Mouse (Mus musculus): ENCODE results near the gene Stx4a. TPM values are rescaled to one million over a fixed set of nuclear protein-coding genes. Genes with fewer than 3 reads are reported as not detected.
"Not testable (repeated sequence)": the region's sequence is repeated elsewhere in the genome, so short reads cannot be mapped to it uniquely, and the experiment has no call there.

Stx4a gene
- total RNA-seq, 1 experiment, result 20.9 TPM

DNA sequence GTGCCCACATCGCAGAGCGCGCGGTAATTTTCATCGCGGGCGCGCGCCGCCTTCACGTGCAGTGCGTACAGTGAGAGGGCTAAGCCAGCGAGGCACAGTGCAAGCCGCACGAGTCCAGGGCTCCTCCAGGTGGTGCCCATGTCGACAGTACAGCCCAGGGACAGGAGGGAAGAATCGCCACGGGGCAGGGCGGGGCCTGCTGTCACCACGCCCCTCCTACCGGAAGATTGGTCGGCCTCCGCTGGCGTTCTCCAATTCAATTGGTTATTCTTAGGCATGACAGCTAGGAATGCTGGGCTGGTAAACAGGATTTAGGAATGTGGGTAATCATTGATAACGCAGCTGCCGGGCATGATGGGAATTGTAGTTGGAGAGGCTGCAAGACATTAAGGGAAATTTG is 71.3 kb downstream of the Stx4a start, which contains the start of the genes Gm21974 and Vkorc1:
Gene Gm21974, minus strand, starts transcription at position 13 of the 400 bp plus-strand sequence.
Gene Vkorc1, minus strand, starts transcription at position 176 of the 400 bp plus-strand sequence.
- peak; percentile 93 for DNase-seq (ENCODE audit: low read depth, low spot score)
- H3K9me3 ChIP-seq (ENCODE audit: control insufficient read depth, insufficient read depth, low read depth, low read length), result no peaks in the 10 kb centered on the region
- TF ChIP-seq CHD2 (IDR thresholded peaks at IDR 0.05; ENCODE audit: low read depth, low read length) (peak; percentile 51; the same call in 1 of the 2 replicates), HCFC1 (IDR thresholded peaks at IDR 0.05; ENCODE audit: borderline replicate concordance, insufficient read depth, low read length) (peak; percentile 93), MAFK (IDR thresholded peaks at IDR 0.05; ENCODE audit: insufficient read depth, low read depth, low read length) (no peak), ZNF384 (IDR thresholded peaks at IDR 0.05; ENCODE audit: low read depth, low read length) (no peak), ZC3H11A (IDR thresholded peaks at IDR 0.05; ENCODE audit: borderline replicate concordance, low read depth, low read length) (no peak)
- H3K27ac ChIP-seq (ENCODE audit: insufficient read depth, low read depth, low read length, poor library complexity, severe bottlenecking), result 0 out of 2 replicates have a peak within 1 kb of the TSS, but pooled peaks have one; percentile 22
- H3K4me1 ChIP-seq (ENCODE audit: control insufficient read depth in 2 of 2, insufficient read depth in 2 of 2, low read length in 2 of 2, poor library complexity in 1 of 2), result peaks cover 0 to 5% of the 10 kb centered on the region in 2 experiments; a peak in 1 of 4 replicates
- H3K4me3 ChIP-seq (ENCODE audit: insufficient read depth in 1 of 2, low read depth in 1 of 2, low read length in 2 of 2, poor library complexity in 1 of 2, severe bottlenecking in 1 of 2), result peak within 1 kb of the TSS; percentile 71 to 78
- in situ Hi-C loops (cut with MboI; ENCODE audit: low sequenced_read_pairs in 2 of 2, unreplicated experiment in 2 of 2), result no loop called here
- peak within 1 kb of the TSS; percentile 60 for H3K9ac ChIP-seq (ENCODE audit: insufficient read depth, low read depth, low read length, poor library complexity, severe bottlenecking)
- H3K36me3 ChIP-seq (ENCODE audit: control insufficient read depth, insufficient read depth, low read length, poor library complexity, severe bottlenecking), result peaks cover 7% of the 10 kb centered on the region; the same call in 1 of the 2 replicates

DNA sequence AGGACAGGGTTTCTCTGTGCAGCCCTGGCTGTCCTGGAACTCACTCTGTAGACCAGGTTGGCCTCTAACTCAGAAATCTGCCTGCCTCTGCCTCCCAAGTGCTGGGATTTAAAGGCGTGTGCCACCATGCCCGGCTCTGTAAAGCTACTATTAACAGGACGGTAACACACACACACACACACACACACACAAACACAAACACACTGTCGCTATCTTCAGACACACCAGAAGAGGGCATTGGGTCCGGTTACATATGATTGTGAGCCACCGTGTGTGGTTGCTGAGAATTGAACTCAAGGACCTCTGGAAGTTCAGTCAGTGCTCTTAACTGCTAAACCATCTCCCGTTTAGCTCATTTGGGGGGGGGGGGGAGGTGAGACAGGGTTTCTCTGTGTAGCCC is 71.8 kb downstream of the Stx4a start:
- Histone ChIP-seq H3K9ac (ENCODE audit: insufficient read depth, low read depth, low read length, poor library complexity, severe bottlenecking) (peak overlapping the region; percentile 31; the same call in 1 of the 2 replicates), H3K4me3 (ENCODE audit: insufficient read depth in 1 of 2, low read depth in 1 of 2, low read length in 2 of 2, poor library complexity in 1 of 2, severe bottlenecking in 1 of 2) (peak overlapping the region; percentile 9 to 78; a peak in 3 of 4 replicates)
- H3K27ac ChIP-seq (ENCODE audit: insufficient read depth, low read depth, low read length, poor library complexity, severe bottlenecking); H3K9me3 ChIP-seq (ENCODE audit: control insufficient read depth, insufficient read depth, low read depth, low read length); H3K36me3 ChIP-seq (ENCODE audit: control insufficient read depth, insufficient read depth, low read length, poor library complexity, severe bottlenecking); DNase-seq (ENCODE audit: low read depth, low spot score); in situ Hi-C loops (cut with MboI; ENCODE audit: low sequenced_read_pairs in 2 of 2, unreplicated experiment in 2 of 2); H3K4me1 ChIP-seq (ENCODE audit: control insufficient read depth in 2 of 2, insufficient read depth in 2 of 2, low read length in 2 of 2, poor library complexity in 1 of 2): not testable (repeated sequence)

DNA sequence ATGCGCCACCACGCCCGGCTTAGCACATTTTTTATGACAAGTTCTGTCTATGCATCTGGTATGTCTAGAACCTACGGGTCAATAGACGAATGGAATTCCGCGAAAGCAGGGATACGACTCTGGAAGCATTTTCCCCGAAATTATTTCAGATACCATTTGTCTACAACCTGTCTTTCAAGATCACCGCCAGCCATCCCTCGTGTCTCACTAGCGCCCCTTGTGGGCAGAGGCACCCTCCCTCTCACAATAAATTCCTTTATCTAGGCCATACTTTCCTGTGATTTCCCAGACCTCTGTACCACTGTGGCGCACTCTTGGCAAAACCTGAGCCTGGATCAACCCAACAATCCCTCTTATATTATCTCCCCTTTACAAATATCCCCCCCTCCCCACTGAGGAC is 72.3 kb downstream of the Stx4a start:
- Histone ChIP-seq H3K9me3 (ENCODE audit: control insufficient read depth, insufficient read depth, low read depth, low read length) (no peaks in the 10 kb centered on the region), H3K9ac (ENCODE audit: insufficient read depth, low read depth, low read length, poor library complexity, severe bottlenecking) (no peak overlapping the region), H3K27ac (ENCODE audit: insufficient read depth, low read depth, low read length, poor library complexity, severe bottlenecking) (no peak overlapping the region), H3K4me3 (ENCODE audit: insufficient read depth in 1 of 2, low read depth in 1 of 2, low read length in 2 of 2, poor library complexity in 1 of 2, severe bottlenecking in 1 of 2) (0 out of 4 replicates have a peak overlapping the region, but pooled peaks of 1 of the 2 experiments have one; percentile 3), H3K36me3 (ENCODE audit: control insufficient read depth, insufficient read depth, low read length, poor library complexity, severe bottlenecking) (peaks cover 7% of the 10 kb centered on the region; the same call in 1 of the 2 replicates), H3K4me1 (ENCODE audit: control insufficient read depth in 2 of 2, insufficient read depth in 2 of 2, low read length in 2 of 2, poor library complexity in 1 of 2) (peaks cover 0 to 5% of the 10 kb centered on the region in 2 experiments; a peak in 1 of 4 replicates)
- peak; percentile 84 for DNase-seq (ENCODE audit: low read depth, low spot score)
- TF ChIP-seq MAFK (IDR thresholded peaks at IDR 0.05; ENCODE audit: insufficient read depth, low read depth, low read length) (no peak), HCFC1 (IDR thresholded peaks at IDR 0.05; ENCODE audit: borderline replicate concordance, insufficient read depth, low read length) (peak; percentile 28; the same call in 1 of the 2 replicates), CHD2 (IDR thresholded peaks at IDR 0.05; ENCODE audit: low read depth, low read length) (no peak), ZC3H11A (IDR thresholded peaks at IDR 0.05; ENCODE audit: borderline replicate concordance, low read depth, low read length) (0 out of 2 replicates have a peak, but pooled peaks have one; percentile 3), ZNF384 (IDR thresholded peaks at IDR 0.05; ENCODE audit: low read depth, low read length) (no peak)
- in situ Hi-C loops (cut with MboI; ENCODE audit: low sequenced_read_pairs in 2 of 2, unreplicated experiment in 2 of 2), result no loop called here

DNA sequence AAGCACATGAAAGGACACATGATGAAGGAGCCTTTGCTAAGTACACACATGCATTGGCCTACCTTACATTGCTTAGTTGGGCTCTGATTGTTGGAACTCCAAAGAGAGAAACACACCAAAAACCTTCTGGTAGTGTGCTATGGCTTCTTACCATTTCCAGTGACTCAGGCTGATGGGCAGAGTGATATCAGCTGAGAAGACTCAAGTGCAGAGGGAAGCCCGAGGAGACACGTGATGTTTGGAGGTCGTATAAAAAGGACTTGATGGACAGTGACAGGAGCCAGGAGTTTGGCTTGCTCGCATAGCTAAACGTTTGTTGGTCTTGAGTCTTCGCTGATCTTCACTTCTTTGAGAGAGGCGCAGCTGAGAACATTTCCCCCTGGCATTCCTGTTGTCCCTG is 73.4 kb downstream of the Stx4a start:
- Histone ChIP-seq H3K4me1 (ENCODE audit: control insufficient read depth in 2 of 2, insufficient read depth in 2 of 2, low read length in 2 of 2, poor library complexity in 1 of 2) (peaks cover 0 to 5% of the 10 kb centered on the region in 2 experiments; a peak in 1 of 4 replicates), H3K9me3 (ENCODE audit: control insufficient read depth, insufficient read depth, low read depth, low read length) (no peaks in the 10 kb centered on the region), H3K9ac (ENCODE audit: insufficient read depth, low read depth, low read length, poor library complexity, severe bottlenecking) (no peak overlapping the region), H3K36me3 (ENCODE audit: control insufficient read depth, insufficient read depth, low read length, poor library complexity, severe bottlenecking) (peaks cover 7% of the 10 kb centered on the region; the same call in 1 of the 2 replicates), H3K4me3 (ENCODE audit: insufficient read depth in 1 of 2, low read depth in 1 of 2, low read length in 2 of 2, poor library complexity in 1 of 2, severe bottlenecking in 1 of 2) (no peak overlapping the region), H3K27ac (ENCODE audit: insufficient read depth, low read depth, low read length, poor library complexity, severe bottlenecking) (no peak overlapping the region)
- in situ Hi-C loops (cut with MboI; ENCODE audit: low sequenced_read_pairs in 2 of 2, unreplicated experiment in 2 of 2), result no loop called here
- DNase-seq (ENCODE audit: low read depth, low spot score), result no peak
- no peak for TF ChIP-seq ZC3H11A (IDR thresholded peaks at IDR 0.05; ENCODE audit: borderline replicate concordance, low read depth, low read length)
- no peak for TF ChIP-seq CHD2 (IDR thresholded peaks at IDR 0.05; ENCODE audit: low read depth, low read length)
- TF ChIP-seq ZNF384 (IDR thresholded peaks at IDR 0.05; ENCODE audit: low read depth, low read length), result no peak
- no peak for TF ChIP-seq MAFK (IDR thresholded peaks at IDR 0.05; ENCODE audit: insufficient read depth, low read depth, low read length)
- no peak for TF ChIP-seq HCFC1 (IDR thresholded peaks at IDR 0.05; ENCODE audit: borderline replicate concordance, insufficient read depth, low read length)

Measured in ES-E14 (cell line).